Mouse (Mus musculus) forebrain, embryonic 16.5 days (tissue): ENCODE measurements around the gene Necap2. TPM values are rescaled to one million over a fixed set of nuclear protein-coding genes. Genes with fewer than 3 reads are reported as not detected.
A peak's percentile ranks its signal among the peaks of the same experiment; 100 is the strongest.

Source experiments
- ATAC-seq: fragments of 200-750 bp; cut with Nextera tagmentation; 2 replicates; pipeline ENCODE4 v1.8.0; 2017; ENCODE audit warnings: mild to moderate bottlenecking, moderate library complexity
- H3K27ac ChIP-seq: fragments of 300-500 bp; sonication (generic); 2 replicates; pipeline ENCODE4 v1.5.1; 2014; ENCODE audit warnings: low read length, control low read depth
- H3K27me3 ChIP-seq: fragments of 300-500 bp; sonication (generic); replicated peaks from 2 replicates; pipeline ENCODE4 v1.6.1; 2014; ENCODE audit warnings: low read length; ENCODE audit not compliant: control insufficient read depth, insufficient read depth
- H3K36me3 ChIP-seq: fragments of 300-500 bp; sonication (generic); 2 replicates; pipeline ENCODE4 v1.6.1; 2014; ENCODE audit not compliant: control insufficient read depth, insufficient read depth
- H3K4me1 ChIP-seq: fragments of 300-500 bp; sonication (generic); replicated peaks from 2 replicates; pipeline ENCODE4 v1.6.1; 2014; ENCODE audit warnings: low read length; ENCODE audit not compliant: control insufficient read depth, insufficient read depth
- H3K4me2 ChIP-seq: fragments of 300-500 bp; sonication (generic); 2 replicates; pipeline ENCODE4 v1.6.1; 2014; ENCODE audit warnings: mild to moderate bottlenecking, low read length, control low read depth
- H3K4me3 ChIP-seq: fragments of 300-500 bp; sonication (generic); replicated peaks from 2 replicates; pipeline ENCODE4 v1.5.1; 2014; ENCODE audit warnings: mild to moderate bottlenecking, low read length, control low read depth
- H3K9ac ChIP-seq: fragments of 300-500 bp; sonication (generic); replicated peaks from 2 replicates; pipeline ENCODE4 v1.6.1; 2014; ENCODE audit warnings: low read depth, low read length, control low read depth
- H3K9me3 ChIP-seq: fragments of 300-500 bp; sonication (generic); 2 replicates; pipeline ENCODE4 v1.6.1; 2016; ENCODE audit warnings: low read length; ENCODE audit not compliant: control insufficient read depth
- WGBS: fragments of 180-500 bp; shearing (Covaris S2); extraction: QIAGEN DNeasy Blood & Tissue Kit; methylation state at CpG from one replicate; pipeline ENCODE4 v1.1.7; 2014; 5-methylcytosine and 5-hydroxymethylcytosine counted together
- polyA plus RNA-seq: library from polyadenylated mRNA; unstranded; fragments of >200 nt; fragmentation: Nextera tagmentation; extraction: Ambion mirVana; gene quantifications from 2 replicates; pipeline ENCODE4 v1.2.1, GENCODE M21; 2015

The Necap2 gene
- 56.6 and 57.8 TPM in 2 replicates for polyA plus RNA-seq

GRCm38 (mm10) chr4:141077681-141078509 lies at the start of gene Necap2:
Necap2 (minus strand) TSS chr4:141078357.
- Histone ChIP-seq H3K9me3 (no peaks in the 10 kb centered on the region), H3K4me1 (peaks cover 15% of the 10 kb centered on the region), H3K27me3 (no peaks in the 10 kb centered on the region), H3K4me2 (peak within 1 kb of the TSS; percentile 91), H3K27ac (no peak within 1 kb of the TSS), H3K36me3 (peaks cover 3% of the 10 kb centered on the region; the same call in 1 of the 2 replicates), H3K4me3 (peak within 1 kb of the TSS; percentile 92), H3K9ac (peak within 1 kb of the TSS; percentile 91)
- WGBS: under 1% methylated on average over 67 of the region's 67 CpGs
- peak; percentile 96 for ATAC-seq

GRCm38 (mm10) chr4:141123065-141123464 lies 44.9 kb upstream of the Necap2 start:
- Histone ChIP-seq H3K27me3 (no peaks in the 10 kb centered on the region), H3K4me3 (no peak overlapping the region), H3K4me2 (no peak overlapping the region), H3K9ac (no peak overlapping the region), H3K4me1 (peaks cover 3% of the 10 kb centered on the region), H3K36me3 (0 out of 2 replicates have a peak, but pooled peaks cover 2% of the 10 kb centered on the region), H3K9me3 (no peaks in the 10 kb centered on the region), H3K27ac (no peak overlapping the region)
- 42% methylated on average over 1 of the region's 1 CpGs for WGBS
- no peak for ATAC-seq

GRCm38 (mm10) chr4:141122663-141123062 lies 44.5 kb upstream of the Necap2 start:
- no peak for ATAC-seq
- H3K4me2 ChIP-seq: no peak overlapping the region
- no peak overlapping the region for H3K27ac ChIP-seq
- 85% methylated on average over 7 of the region's 7 CpGs for WGBS
- H3K36me3 ChIP-seq: 0 out of 2 replicates have a peak, but pooled peaks cover 2% of the 10 kb centered on the region
- no peaks in the 10 kb centered on the region for H3K27me3 ChIP-seq
- no peak overlapping the region for H3K9ac ChIP-seq
- H3K4me3 ChIP-seq: no peak overlapping the region
- H3K4me1 ChIP-seq: peaks cover 3% of the 10 kb centered on the region
- H3K9me3 ChIP-seq: no peaks in the 10 kb centered on the region

- Histone ChIP-seq H3K4me1 (peaks cover 3% of the 10 kb centered on the region), H3K9ac (no peak overlapping the region), H3K27ac (no peak overlapping the region), H3K9me3 (no peaks in the 10 kb centered on the region), H3K36me3 (0 out of 2 replicates have a peak, but pooled peaks cover 2% of the 10 kb centered on the region), H3K27me3 (no peaks in the 10 kb centered on the region), H3K4me2 (no peak overlapping the region), H3K4me3 (no peak overlapping the region)
- ATAC-seq: peak; percentile 83
- WGBS: 21% methylated on average over 11 of the region's 11 CpGs
Observed at GRCm38 (mm10) chr4:141120700-141121099, 42.5 kb upstream of the Necap2 start.

- WGBS: 64% methylated on average over 4 of the region's 4 CpGs
- H3K27me3 ChIP-seq: no peaks in the 10 kb centered on the region
- H3K4me2 ChIP-seq: no peak overlapping the region
- peaks cover 3% of the 10 kb centered on the region for H3K4me1 ChIP-seq
- peaks cover 7% of the 10 kb centered on the region; the same call in 1 of the 2 replicates for H3K36me3 ChIP-seq
- ATAC-seq: no peak
- no peak overlapping the region for H3K9ac ChIP-seq
- H3K4me3 ChIP-seq: no peak overlapping the region
- H3K9me3 ChIP-seq: no peaks in the 10 kb centered on the region
- H3K27ac ChIP-seq: no peak overlapping the region
Observed at GRCm38 (mm10) chr4:141118691-141119090, 40.5 kb upstream of the Necap2 start.

GRCm38 (mm10) chr4:141115398-141115797 lies 37.2 kb upstream of the Necap2 start:
- H3K9me3 ChIP-seq: no peaks in the 10 kb centered on the region
- no peak overlapping the region for H3K4me2 ChIP-seq
- H3K9ac ChIP-seq: no peak overlapping the region
- no peak overlapping the region for H3K27ac ChIP-seq
- 70% methylated on average over 8 of the region's 8 CpGs for WGBS
- no peaks in the 10 kb centered on the region for H3K4me1 ChIP-seq
- H3K36me3 ChIP-seq: peaks cover 10% of the 10 kb centered on the region
- no peak for ATAC-seq
- H3K4me3 ChIP-seq: no peak overlapping the region
- H3K27me3 ChIP-seq: no peaks in the 10 kb centered on the region

- H3K4me1 ChIP-seq: no peaks in the 10 kb centered on the region
- H3K4me3 ChIP-seq: no peak overlapping the region
- no peaks in the 10 kb centered on the region for H3K9me3 ChIP-seq
- H3K27ac ChIP-seq: no peak overlapping the region
- no peak overlapping the region for H3K9ac ChIP-seq
- H3K36me3 ChIP-seq: peaks cover 10% of the 10 kb centered on the region
- no peak for ATAC-seq
- 94% methylated on average over 6 of the region's 6 CpGs for WGBS
- no peaks in the 10 kb centered on the region for H3K27me3 ChIP-seq
- H3K4me2 ChIP-seq: no peak overlapping the region
Observed at GRCm38 (mm10) chr4:141114521-141114981, 36.4 kb upstream of the Necap2 start.

GRCm38 (mm10) chr4:141113831-141114230 lies 35.7 kb upstream of the Necap2 start:
- no peaks in the 10 kb centered on the region for H3K4me1 ChIP-seq
- H3K27ac ChIP-seq: no peak overlapping the region
- H3K9ac ChIP-seq: no peak overlapping the region
- peaks cover 10% of the 10 kb centered on the region for H3K36me3 ChIP-seq
- H3K9me3 ChIP-seq: no peaks in the 10 kb centered on the region
- H3K4me2 ChIP-seq: no peak overlapping the region
- no peak overlapping the region for H3K4me3 ChIP-seq
- WGBS: 82% methylated on average over 7 of the region's 7 CpGs
- H3K27me3 ChIP-seq: no peaks in the 10 kb centered on the region
- ATAC-seq: no peak

- H3K4me2 ChIP-seq: no peak overlapping the region
- no peak overlapping the region for H3K4me3 ChIP-seq
- 46% methylated on average over 10 of the region's 10 CpGs for WGBS
- no peaks in the 10 kb centered on the region for H3K27me3 ChIP-seq
- H3K9ac ChIP-seq: no peak overlapping the region
- H3K4me1 ChIP-seq: no peaks in the 10 kb centered on the region
- H3K9me3 ChIP-seq: no peaks in the 10 kb centered on the region
- H3K27ac ChIP-seq: no peak overlapping the region
- H3K36me3 ChIP-seq: peaks cover 3% of the 10 kb centered on the region; the same call in 1 of the 2 replicates
- no peak for ATAC-seq
Observed at GRCm38 (mm10) chr4:141108196-141108732, 30.1 kb upstream of the Necap2 start.
